Mouse (Mus musculus) neural tube, embryonic 11.5 days (tissue): Measurements from ENCODE around the gene Rln3. TPM values are rescaled to one million over a fixed set of nuclear protein-coding genes. Genes with fewer than 3 reads are reported as not detected.

ENCODE experiments used
- ATAC-seq: fragments of 200-750 bp; cut with Nextera tagmentation; 2 replicates; pipeline ENCODE4 v1.8.0; 2017; ENCODE audit warnings: moderate number of reproducible peaks, mild to moderate bottlenecking, moderate TSS enrichment, moderate library complexity; ENCODE audit not compliant: insufficient read depth, low FRiP score, low TSS enrichment
- DNase-seq: peaks from one replicate; pipeline ENCODE4 v3.0.0-alpha.2; 2015; ENCODE audit warnings: low spot score
- H3K27ac ChIP-seq: fragments of 300-500 bp; sonication (generic); 2 replicates; pipeline ENCODE4 v1.5.1; 2014; ENCODE audit warnings: low read depth, mild to moderate bottlenecking, low read length
- H3K27me3 ChIP-seq: fragments of 300-500 bp; sonication (generic); 2 replicates; pipeline ENCODE4 v1.6.1; 2014; ENCODE audit warnings: mild to moderate bottlenecking, low read length, mixed read lengths; ENCODE audit not compliant: control insufficient read depth, insufficient read depth
- H3K36me3 ChIP-seq: fragments of 300-500 bp; sonication (generic); 2 replicates; pipeline ENCODE4 v1.6.1; 2014; ENCODE audit warnings: mild to moderate bottlenecking, low read length, moderate library complexity, mixed read lengths; ENCODE audit not compliant: control insufficient read depth, insufficient read depth
- H3K4me1 ChIP-seq: fragments of 300-500 bp; sonication (generic); 2 replicates; pipeline ENCODE4 v1.6.1; 2014; ENCODE audit warnings: low read length, mixed read lengths; ENCODE audit not compliant: control insufficient read depth, insufficient read depth
- H3K4me2 ChIP-seq: fragments of 300-500 bp; sonication (generic); 2 replicates; pipeline ENCODE4 v1.6.1; 2014; ENCODE audit warnings: low read depth, mild to moderate bottlenecking, moderate library complexity
- H3K4me3 ChIP-seq: fragments of 300-500 bp; sonication (generic); 2 replicates; pipeline ENCODE4 v1.5.1; 2014; ENCODE audit warnings: low read depth, low read length
- H3K9ac ChIP-seq: fragments of 300-500 bp; sonication (generic); 2 replicates; pipeline ENCODE4 v1.6.1; 2014; ENCODE audit warnings: mild to moderate bottlenecking, low read length
- H3K9me3 ChIP-seq: fragments of 300-500 bp; sonication (generic); 2 replicates; pipeline ENCODE4 v1.6.1; 2016; ENCODE audit warnings: low read length; ENCODE audit not compliant: control insufficient read depth
- WGBS: fragments of 180-500 bp; shearing (Covaris S2); extraction: QIAGEN DNeasy Blood & Tissue Kit; methylation state at CpG from one replicate; pipeline ENCODE4 v1.1.7; 2014; 5-methylcytosine and 5-hydroxymethylcytosine counted together
- polyA plus RNA-seq: library from polyadenylated mRNA; unstranded; fragments of >200 nt; fragmentation: Nextera tagmentation; extraction: Ambion mirVana; gene quantifications from 2 replicates; pipeline ENCODE4 v1.2.1, GENCODE M21; 2014

The Rln3 gene
- polyA plus RNA-seq, 1 experiment from 2014 or later = not detected

GRCm38 (mm10) chr8:84076412-84076811 lies 31.6 kb upstream of the Rln3 start:
- Histone ChIP-seq H3K4me2 (no peak overlapping the region), H3K27me3 (no peaks in the 10 kb centered on the region), H3K9me3 (no peaks in the 10 kb centered on the region), H3K4me1 (peaks cover 5% of the 10 kb centered on the region; the same call in 1 of the 2 replicates), H3K27ac (no peak overlapping the region), H3K4me3 (no peak overlapping the region), H3K36me3 (no peaks in the 10 kb centered on the region), H3K9ac (no peak overlapping the region)
- DNase-seq = no peak
- 79% methylated on average over 1 of the region's 1 CpGs for WGBS
- no peak for ATAC-seq

DNA sequence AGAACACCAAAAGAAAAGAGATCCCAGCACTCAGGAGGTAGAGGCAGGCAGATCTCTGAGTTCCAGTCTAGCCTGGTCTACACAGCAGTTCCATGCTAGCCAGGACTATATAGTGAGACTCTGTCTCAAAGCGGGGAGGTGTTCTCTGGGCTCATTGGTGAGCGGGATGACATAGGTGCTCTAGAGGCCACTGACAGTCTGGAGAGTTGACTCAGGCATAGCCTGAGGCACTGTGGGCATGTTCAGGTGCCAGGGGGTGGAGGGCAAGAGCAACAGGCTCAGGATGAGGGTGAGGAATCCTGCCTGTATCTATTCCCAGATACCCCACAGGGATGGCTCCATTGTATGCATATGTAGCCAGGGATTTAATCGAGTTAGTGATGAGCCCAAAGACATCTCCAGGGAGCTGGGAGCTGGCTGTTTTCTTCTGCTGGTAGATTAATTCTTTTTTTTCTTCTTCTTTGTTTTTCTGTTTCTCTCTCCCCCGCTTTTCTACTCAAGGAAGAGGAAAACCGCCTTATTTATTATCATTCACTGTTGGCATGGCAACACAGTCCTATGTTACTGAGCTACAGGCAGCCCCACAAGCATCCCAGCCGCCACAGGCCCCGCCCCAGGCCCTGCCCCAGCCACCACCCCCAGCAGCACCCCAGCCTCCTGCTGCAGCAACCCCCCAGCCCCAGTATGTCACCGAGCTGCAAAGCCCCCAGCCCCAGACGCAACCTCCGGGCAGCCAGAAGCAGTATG lies 28.6 kb upstream of the Rln3 start:
- Histone ChIP-seq H3K27me3 (no peaks in the 10 kb centered on the region), H3K9ac (no peak overlapping the region), H3K4me3 (no peak overlapping the region), H3K4me1 (peaks cover 15% of the 10 kb centered on the region; the same call in 1 of the 2 replicates), H3K9me3 (no peaks in the 10 kb centered on the region), H3K27ac (no peak overlapping the region), H3K4me2 (no peak overlapping the region), H3K36me3 (no peaks in the 10 kb centered on the region)
- 58% methylated on average over 10 of the region's 10 CpGs for WGBS
- ATAC-seq (no peak), DNase-seq (no peak)

- no peak for DNase-seq
- WGBS = 89% methylated on average over 10 of the region's 10 CpGs
- Histone ChIP-seq H3K36me3 (no peaks in the 10 kb centered on the region), H3K9me3 (no peaks in the 10 kb centered on the region), H3K27me3 (no peaks in the 10 kb centered on the region), H3K4me3 (no peak overlapping the region), H3K4me1 (peaks cover 22% of the 10 kb centered on the region; the same call in 1 of the 2 replicates), H3K27ac (no peak overlapping the region), H3K9ac (no peak overlapping the region), H3K4me2 (no peak overlapping the region)
- ATAC-seq = no peak
Measured at GRCm38 (mm10) chr8:84072321-84072720, 27.5 kb upstream of the Rln3 start.

DNA sequence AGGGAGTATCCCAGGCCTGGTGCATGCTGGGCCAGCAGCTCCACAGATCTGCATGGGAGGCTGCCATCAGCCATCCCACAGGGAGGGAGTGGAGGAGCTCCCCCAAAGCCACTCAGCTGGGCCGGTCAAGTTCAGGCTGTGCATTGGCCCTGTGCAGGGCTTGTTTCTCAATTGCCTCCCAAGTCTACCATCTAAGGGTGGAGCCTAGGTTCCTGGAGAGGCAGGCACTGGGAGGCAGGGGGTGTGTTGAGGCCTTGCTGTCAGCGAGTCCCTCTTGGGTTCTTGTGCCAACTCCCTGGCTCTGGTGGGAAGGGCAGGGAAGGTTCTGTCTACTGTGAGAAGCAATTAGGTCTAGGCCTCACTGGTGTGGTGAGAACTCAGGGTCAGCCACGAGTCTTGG lies 27.1 kb upstream of the Rln3 start:
- 81% methylated on average over 3 of the region's 3 CpGs for WGBS
- H3K4me1 ChIP-seq = peaks cover 22% of the 10 kb centered on the region; the same call in 1 of the 2 replicates
- H3K9ac ChIP-seq = no peak overlapping the region
- no peak overlapping the region for H3K4me2 ChIP-seq
- no peak overlapping the region for H3K4me3 ChIP-seq
- H3K27me3 ChIP-seq = no peaks in the 10 kb centered on the region
- DNase-seq (no peak), ATAC-seq (no peak)
- no peaks in the 10 kb centered on the region for H3K9me3 ChIP-seq
- H3K27ac ChIP-seq = no peak overlapping the region
- H3K36me3 ChIP-seq = no peaks in the 10 kb centered on the region

GRCm38 (mm10) chr8:84070667-84071066 lies 25.9 kb upstream of the Rln3 start:
- H3K27me3 ChIP-seq = no peaks in the 10 kb centered on the region
- H3K4me3 ChIP-seq = no peak overlapping the region
- WGBS = 78% methylated on average over 2 of the region's 2 CpGs
- H3K9me3 ChIP-seq = no peaks in the 10 kb centered on the region
- H3K9ac ChIP-seq = no peak overlapping the region
- H3K4me2 ChIP-seq = no peak overlapping the region
- ATAC-seq (no peak), DNase-seq (no peak)
- peaks cover 22% of the 10 kb centered on the region; the same call in 1 of the 2 replicates for H3K4me1 ChIP-seq
- H3K27ac ChIP-seq = no peak overlapping the region
- no peaks in the 10 kb centered on the region for H3K36me3 ChIP-seq

- Histone ChIP-seq H3K4me1 (peaks cover 22% of the 10 kb centered on the region; the same call in 1 of the 2 replicates), H3K9me3 (no peaks in the 10 kb centered on the region), H3K9ac (no peak overlapping the region), H3K36me3 (no peaks in the 10 kb centered on the region), H3K4me3 (no peak overlapping the region), H3K4me2 (no peak overlapping the region), H3K27me3 (no peaks in the 10 kb centered on the region), H3K27ac (no peak overlapping the region)
- 81% methylated on average over 5 of the region's 5 CpGs for WGBS
- DNase-seq = no peak
- ATAC-seq = no peak
Measured at GRCm38 (mm10) chr8:84070241-84070640, 25.4 kb upstream of the Rln3 start.

DNA sequence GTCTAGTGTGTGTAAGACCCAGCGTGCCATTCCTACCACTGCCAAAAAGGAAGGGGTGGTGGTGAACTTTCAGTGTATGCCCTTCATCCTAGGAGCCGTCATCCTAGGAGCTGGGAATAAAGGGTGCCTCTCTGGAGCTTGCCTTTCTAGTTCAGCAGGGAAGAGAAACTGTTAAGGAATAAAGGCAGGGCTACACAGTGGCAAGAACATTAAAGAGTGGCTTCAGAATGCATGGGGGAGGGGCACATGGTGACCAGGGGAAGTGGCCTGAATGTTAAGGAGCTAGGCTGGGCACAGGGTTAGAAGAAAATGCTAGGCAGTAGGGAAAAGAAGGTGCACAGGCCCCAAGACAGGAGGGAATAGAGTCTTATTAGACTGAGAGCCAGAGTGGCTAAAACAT lies 24.9 kb upstream of the Rln3 start:
- WGBS = 61% methylated on average over 2 of the region's 2 CpGs
- peaks cover 22% of the 10 kb centered on the region; the same call in 1 of the 2 replicates for H3K4me1 ChIP-seq
- no peak overlapping the region for H3K27ac ChIP-seq

GRCm38 (mm10) chr8:84069169-84069568 lies 24.4 kb upstream of the Rln3 start:
- Histone ChIP-seq H3K4me2 (no peak overlapping the region), H3K9me3 (no peaks in the 10 kb centered on the region), H3K4me3 (no peak overlapping the region), H3K27me3 (no peaks in the 10 kb centered on the region), H3K27ac (no peak overlapping the region), H3K4me1 (peaks cover 22% of the 10 kb centered on the region; the same call in 1 of the 2 replicates), H3K9ac (no peak overlapping the region), H3K36me3 (no peaks in the 10 kb centered on the region)
- 56% methylated on average over 1 of the region's 1 CpGs for WGBS
- no peak for DNase-seq
- ATAC-seq = no peak

More for the DNA sequence above, 24.9 kb upstream of the Rln3 start:
- no peaks in the 10 kb centered on the region for H3K27me3 ChIP-seq
- H3K4me2 ChIP-seq = no peak overlapping the region
- H3K36me3 ChIP-seq = no peaks in the 10 kb centered on the region
- no peak for DNase-seq
- no peak overlapping the region for H3K4me3 ChIP-seq
- no peaks in the 10 kb centered on the region for H3K9me3 ChIP-seq
- H3K9ac ChIP-seq = no peak overlapping the region
- ATAC-seq = no peak
